Mouse (Mus musculus): ENCODE data around the gene Mroh2a. TPM values are rescaled to one million over a fixed set of nuclear protein-coding genes. Genes with fewer than 3 reads are reported as not detected.

The Mroh2a gene
- total RNA-seq (2015; ENCODE audit: low replicate concordance), result not detected in 2 replicates
- total RNA-seq (2017; ENCODE audit: low replicate concordance), result 0.30 and 0.64 TPM in 2 replicates

- no peak for ATAC-seq (replicated peaks; ENCODE audit: low FRiP score, poor library complexity, severe bottlenecking)
These were observed at the start of gene Mroh2a for GRCm38 (mm10) chr1:88226670-88227379. Mroh2a (plus strand) TSS chr1:88226986.

GRCm38 (mm10) chr1:88179657-88180056 lies 47.1 kb upstream of the Mroh2a start:
- ATAC-seq (replicated peaks; ENCODE audit: low FRiP score, poor library complexity, severe bottlenecking), result no peak

GRCm38 (mm10) chr1:88186325-88186935 lies 40.4 kb upstream of the Mroh2a start:
- ATAC-seq (replicated peaks; ENCODE audit: low FRiP score, poor library complexity, severe bottlenecking), result no peak

DNA sequence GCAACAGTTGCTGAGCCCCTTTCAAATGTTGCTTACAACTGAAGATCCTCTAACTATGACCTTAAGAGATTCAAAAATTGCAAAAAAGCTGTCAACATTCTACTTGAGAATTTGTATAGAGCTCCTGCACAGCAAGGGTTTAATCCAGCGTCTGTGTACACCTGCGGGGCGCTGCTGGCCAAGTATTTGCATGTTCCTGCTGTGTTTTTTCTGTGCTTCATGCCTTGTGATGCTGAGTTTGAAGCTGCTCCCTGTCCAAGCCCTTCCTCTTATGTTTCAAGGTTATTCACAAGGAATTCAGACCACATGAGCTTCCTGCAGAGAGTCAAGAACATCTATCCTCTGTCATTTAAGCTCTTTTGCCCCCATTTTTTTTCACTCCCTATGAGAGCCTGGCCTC lies 34.6 kb upstream of the Mroh2a start:
- no peak for ATAC-seq (replicated peaks; ENCODE audit: low FRiP score, poor library complexity, severe bottlenecking)

- no peak for ATAC-seq (replicated peaks; ENCODE audit: low FRiP score, poor library complexity, severe bottlenecking)
These were observed 31.1 kb upstream of the Mroh2a start for GRCm38 (mm10) chr1:88195687-88196086.

- ATAC-seq (replicated peaks; ENCODE audit: low FRiP score, poor library complexity, severe bottlenecking), result no peak
These were observed 29.3 kb upstream of the Mroh2a start for GRCm38 (mm10) chr1:88197443-88197842.

GRCm38 (mm10) chr1:88199996-88200395 lies 26.8 kb upstream of the Mroh2a start:
- ATAC-seq (replicated peaks; ENCODE audit: low FRiP score, poor library complexity, severe bottlenecking), result no peak

GRCm38 (mm10) chr1:88200456-88200855 lies 26.3 kb upstream of the Mroh2a start, which contains the start of gene Ugt1a2:
Ugt1a2 (plus strand) TSS chr1:88200601.
- no peak for ATAC-seq (replicated peaks; ENCODE audit: low FRiP score, poor library complexity, severe bottlenecking)

- peak; percentile 82 for ATAC-seq (replicated peaks; ENCODE audit: low FRiP score, poor library complexity, severe bottlenecking)
These were observed 21.4 kb upstream of the Mroh2a start, which contains the start of gene Dnajb3 for GRCm38 (mm10) chr1:88205294-88205922. Dnajb3 (minus strand) TSS chr1:88205782.

- peak; percentile 82 for ATAC-seq (replicated peaks; ENCODE audit: low FRiP score, poor library complexity, severe bottlenecking)
These were observed 19.8 kb upstream of the Mroh2a start for GRCm38 (mm10) chr1:88206843-88207479.

- ATAC-seq (replicated peaks; ENCODE audit: low FRiP score, poor library complexity, severe bottlenecking), result no peak
These were observed 15.0 kb upstream of the Mroh2a start, which contains the start of gene Ugt1a1 for GRCm38 (mm10) chr1:88211812-88212211. Ugt1a1 (plus strand) TSS chr1:88211959.

DNA sequence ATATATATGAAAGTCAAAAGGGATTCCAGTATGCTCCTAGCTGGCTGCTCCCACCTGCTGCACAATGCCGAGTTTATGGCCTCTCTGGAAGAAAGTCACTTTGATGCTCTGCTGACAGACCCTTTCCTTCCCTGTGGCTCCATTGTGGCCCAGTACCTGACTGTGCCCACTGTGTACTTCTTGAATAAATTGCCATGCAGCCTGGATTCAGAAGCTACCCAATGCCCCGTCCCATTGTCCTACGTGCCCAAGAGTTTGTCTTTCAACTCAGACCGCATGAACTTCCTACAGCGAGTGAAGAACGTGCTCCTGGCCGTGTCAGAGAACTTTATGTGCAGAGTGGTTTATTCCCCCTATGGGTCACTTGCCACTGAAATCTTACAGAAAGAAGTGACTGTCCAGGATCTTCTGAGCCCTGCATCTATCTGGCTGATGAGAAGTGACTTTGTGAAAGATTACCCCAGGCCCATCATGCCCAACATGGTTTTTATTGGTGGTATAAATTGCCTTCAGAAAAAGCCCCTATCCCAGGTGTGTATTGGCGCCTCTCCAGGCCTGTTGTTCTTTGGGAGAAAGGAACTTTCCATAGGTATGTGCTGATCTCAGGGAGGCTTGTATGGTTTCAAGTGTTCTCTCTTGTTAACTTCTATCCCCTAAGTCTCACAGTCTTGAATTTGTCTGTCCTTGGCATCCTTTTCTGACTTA lies 14.3 kb upstream of the Mroh2a start:
- no peak for ATAC-seq (replicated peaks; ENCODE audit: low FRiP score, poor library complexity, severe bottlenecking)

- no peak for ATAC-seq (replicated peaks; ENCODE audit: low FRiP score, poor library complexity, severe bottlenecking)
These were observed 13.7 kb upstream of the Mroh2a start for GRCm38 (mm10) chr1:88213061-88213460.

DNA sequence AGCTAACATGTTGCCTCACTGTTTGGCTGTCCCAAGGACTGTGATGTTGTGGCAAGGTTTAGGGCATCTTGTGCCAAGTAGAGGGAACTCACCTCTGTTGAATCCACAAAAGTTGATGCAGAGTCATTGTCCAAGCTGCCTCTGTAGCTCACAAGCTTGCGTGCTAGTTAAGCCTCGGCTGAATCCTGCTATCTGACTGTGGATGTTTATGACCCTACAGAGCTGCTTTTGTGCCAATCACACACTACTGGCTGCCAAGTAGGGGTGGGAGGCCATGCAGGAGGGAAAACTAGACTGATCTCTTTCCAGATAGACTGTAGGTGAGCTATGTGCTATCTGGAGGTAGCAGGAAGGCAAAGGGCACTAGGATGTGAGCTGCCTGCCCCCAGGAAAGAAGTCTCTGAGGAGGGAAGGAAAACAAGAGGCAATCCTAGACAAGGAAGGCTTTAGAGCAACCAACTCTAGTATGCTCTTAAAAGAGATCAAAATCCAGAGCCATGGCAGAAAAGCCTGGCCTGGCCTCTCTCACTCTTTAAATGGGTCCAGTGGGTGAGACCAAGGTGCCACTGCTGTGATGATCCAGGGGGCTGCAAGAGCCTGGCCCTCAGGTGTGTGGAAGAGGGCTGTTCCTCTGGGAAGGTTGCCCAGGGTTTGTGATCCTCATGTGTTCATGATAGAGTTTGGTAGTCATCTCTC lies 12.9 kb upstream of the Mroh2a start:
- no peak; the same call in 1 of the 2 replicates for ATAC-seq (replicated peaks; ENCODE audit: low FRiP score, poor library complexity, severe bottlenecking)

DNA sequence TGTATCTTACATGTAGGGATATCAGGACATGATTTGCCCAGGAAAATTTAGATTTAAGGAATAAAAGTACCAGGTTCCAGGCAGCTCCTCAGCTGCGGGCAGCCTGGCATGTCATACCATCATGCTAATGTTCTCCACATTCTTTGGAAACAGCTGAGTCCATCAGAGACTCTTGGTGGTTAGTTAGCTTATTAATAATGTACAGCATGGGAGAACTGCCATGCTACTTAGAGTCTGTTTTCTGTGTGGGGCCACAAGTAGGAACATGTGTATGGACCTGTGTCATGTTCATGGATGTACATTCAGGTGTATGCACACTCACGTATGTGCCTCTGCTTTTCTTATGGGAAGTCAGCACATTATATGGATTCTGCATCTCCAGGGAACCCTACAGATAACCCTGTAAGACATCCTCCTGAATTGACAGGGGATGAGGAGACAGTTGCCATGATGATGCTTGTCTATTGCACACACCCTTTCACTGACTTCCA lies 12.3 kb upstream of the Mroh2a start:
- ATAC-seq (replicated peaks; ENCODE audit: low FRiP score, poor library complexity, severe bottlenecking), result no peak

GRCm38 (mm10) chr1:88215466-88216380 lies 11.1 kb upstream of the Mroh2a start:
- ATAC-seq (replicated peaks; ENCODE audit: low FRiP score, poor library complexity, severe bottlenecking), result no peak

DNA sequence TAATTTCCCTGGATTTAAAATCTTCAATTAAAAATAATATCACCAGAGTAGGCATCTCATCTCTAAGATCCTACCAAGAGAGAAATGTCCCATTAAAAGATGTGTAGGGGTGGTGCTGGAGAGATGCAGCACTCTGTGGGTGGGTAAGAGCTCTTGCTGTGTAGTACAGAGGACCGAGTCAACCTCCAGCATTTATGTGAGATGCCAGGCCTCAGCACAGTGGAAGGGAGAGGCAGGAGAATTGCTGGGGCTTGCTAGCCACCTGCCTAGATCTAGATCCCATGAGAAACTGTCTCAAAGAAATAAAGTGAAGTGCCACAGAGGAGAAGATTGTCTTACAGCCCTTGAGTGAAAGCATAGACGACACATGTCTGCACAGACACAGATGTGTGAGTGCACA lies 10.2 kb upstream of the Mroh2a start:
- no peak for ATAC-seq (replicated peaks; ENCODE audit: low FRiP score, poor library complexity, severe bottlenecking)

GRCm38 (mm10) chr1:88217144-88217543 lies 9.6 kb upstream of the Mroh2a start:
- no peak for ATAC-seq (replicated peaks; ENCODE audit: low FRiP score, poor library complexity, severe bottlenecking)

Data from erythroid progenitor cell, adult 5-6 weeks (primary cell).